Mouse (Mus musculus) hindbrain, embryonic 15.5 days (tissue): ENCODE measurements around the gene Cbx4. TPM values are rescaled to one million over a fixed set of nuclear protein-coding genes. Genes with fewer than 3 reads are reported as not detected.

Experiments used
- ATAC-seq: fragments of 200-750 bp; cut with Nextera tagmentation; 2 replicates; pipeline ENCODE4 v1.8.0; 2017; ENCODE audit warnings: low read depth, moderate number of reproducible peaks, moderate TSS enrichment; ENCODE audit not compliant: low FRiP score
- H3K27ac ChIP-seq: fragments of 300-500 bp; sonication (generic); replicated peaks from 2 replicates; pipeline ENCODE4 v1.5.1; 2015; ENCODE audit warnings: mild to moderate bottlenecking, inconsistent platforms
- H3K27me3 ChIP-seq: fragments of 300-500 bp; sonication (generic); 2 replicates; pipeline ENCODE4 v1.6.1; 2015; ENCODE audit warnings: control low read depth, inconsistent platforms
- H3K36me3 ChIP-seq: fragments of 300-500 bp; sonication (generic); 2 replicates; pipeline ENCODE4 v1.6.1; 2015; ENCODE audit warnings: control low read depth, inconsistent platforms
- H3K4me1 ChIP-seq: fragments of 300-500 bp; sonication (generic); replicated peaks from 2 replicates; pipeline ENCODE4 v1.6.1; 2015; ENCODE audit warnings: control low read depth, inconsistent platforms
- H3K4me2 ChIP-seq: fragments of 300-500 bp; sonication (generic); 2 replicates; pipeline ENCODE4 v1.6.1; 2015; ENCODE audit warnings: moderate library complexity, mild to moderate bottlenecking, inconsistent platforms
- H3K4me3 ChIP-seq: fragments of 300-500 bp; sonication (generic); 2 replicates; pipeline ENCODE4 v1.5.1; 2015; ENCODE audit warnings: mild to moderate bottlenecking, inconsistent platforms
- H3K9ac ChIP-seq: fragments of 300-500 bp; sonication (generic); 2 replicates; pipeline ENCODE4 v1.6.1; 2015; ENCODE audit warnings: inconsistent platforms
- H3K9me3 ChIP-seq: fragments of 300-500 bp; sonication (generic); 2 replicates; pipeline ENCODE4 v1.6.1; 2016; ENCODE audit warnings: control low read depth, inconsistent platforms
- WGBS: fragments of 180-500 bp; shearing (Covaris S2); methylation state at CpG from one replicate; pipeline ENCODE4 v1.1.7; 2015; 5-methylcytosine and 5-hydroxymethylcytosine counted together
- polyA plus RNA-seq: library from polyadenylated mRNA; unstranded; fragments of >200 nt; fragmentation: Nextera tagmentation; extraction: Ambion mirVana; gene quantifications from 2 replicates; pipeline ENCODE4 v1.2.1, GENCODE M21; 2015

The Cbx4 gene
- polyA plus RNA-seq, 1 experiment from 2014 or later, result 23.2 TPM

DNA sequence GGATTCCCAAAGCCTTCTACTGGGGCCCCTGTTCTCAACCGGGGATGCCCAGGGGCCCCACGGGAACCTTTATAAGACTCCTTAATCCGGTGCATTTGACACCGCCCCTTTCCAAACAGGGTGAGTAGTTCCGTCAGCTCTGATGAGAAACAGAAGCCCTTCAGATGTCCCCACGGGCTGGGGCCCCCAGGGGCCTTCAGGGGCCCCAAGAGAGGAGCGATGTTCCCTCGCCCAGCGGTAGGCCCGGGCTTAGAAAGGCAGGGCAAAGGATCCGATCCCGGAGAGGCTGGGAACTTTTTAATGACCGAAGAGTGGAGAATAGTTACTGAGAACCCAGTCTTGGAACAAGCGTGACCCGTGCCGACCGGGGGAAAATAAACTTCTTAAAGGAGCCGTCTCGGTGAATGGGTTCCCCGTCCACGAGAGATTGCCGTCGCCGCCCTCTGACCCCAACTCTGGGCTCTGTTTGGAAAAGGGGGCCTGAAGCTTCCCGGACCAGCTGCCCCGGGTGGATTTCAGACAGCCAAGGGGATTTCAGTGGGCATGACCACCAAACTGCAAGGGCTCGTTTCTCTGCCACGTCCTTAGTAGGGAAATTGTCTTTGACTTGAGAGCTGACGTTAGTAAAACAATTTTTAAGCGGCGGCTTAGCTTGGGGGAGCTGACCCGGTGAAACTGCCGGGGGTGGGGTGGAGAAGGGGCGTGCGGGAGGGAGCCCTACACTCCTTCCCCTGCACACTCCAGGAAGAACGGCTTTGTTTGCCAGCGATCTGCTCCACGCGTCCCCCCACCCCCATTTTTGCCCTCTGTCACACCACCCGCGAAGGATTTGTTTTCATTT is 3.4 kb upstream of the Cbx4 start:
- H3K4me3 ChIP-seq, result peak overlapping the region; percentile 57
- H3K9me3 ChIP-seq, result no peaks in the 10 kb centered on the region
- peaks cover 19% of the 10 kb centered on the region for H3K27me3 ChIP-seq
- no peak for ATAC-seq
- H3K4me2 ChIP-seq, result peak overlapping the region; percentile 97
- WGBS, result under 1% methylated on average over 41 of the region's 41 CpGs
- no peak overlapping the region for H3K27ac ChIP-seq
- peaks cover 51% of the 10 kb centered on the region for H3K4me1 ChIP-seq
- H3K36me3 ChIP-seq, result no peaks in the 10 kb centered on the region
- peak overlapping the region; percentile 65 for H3K9ac ChIP-seq

DNA sequence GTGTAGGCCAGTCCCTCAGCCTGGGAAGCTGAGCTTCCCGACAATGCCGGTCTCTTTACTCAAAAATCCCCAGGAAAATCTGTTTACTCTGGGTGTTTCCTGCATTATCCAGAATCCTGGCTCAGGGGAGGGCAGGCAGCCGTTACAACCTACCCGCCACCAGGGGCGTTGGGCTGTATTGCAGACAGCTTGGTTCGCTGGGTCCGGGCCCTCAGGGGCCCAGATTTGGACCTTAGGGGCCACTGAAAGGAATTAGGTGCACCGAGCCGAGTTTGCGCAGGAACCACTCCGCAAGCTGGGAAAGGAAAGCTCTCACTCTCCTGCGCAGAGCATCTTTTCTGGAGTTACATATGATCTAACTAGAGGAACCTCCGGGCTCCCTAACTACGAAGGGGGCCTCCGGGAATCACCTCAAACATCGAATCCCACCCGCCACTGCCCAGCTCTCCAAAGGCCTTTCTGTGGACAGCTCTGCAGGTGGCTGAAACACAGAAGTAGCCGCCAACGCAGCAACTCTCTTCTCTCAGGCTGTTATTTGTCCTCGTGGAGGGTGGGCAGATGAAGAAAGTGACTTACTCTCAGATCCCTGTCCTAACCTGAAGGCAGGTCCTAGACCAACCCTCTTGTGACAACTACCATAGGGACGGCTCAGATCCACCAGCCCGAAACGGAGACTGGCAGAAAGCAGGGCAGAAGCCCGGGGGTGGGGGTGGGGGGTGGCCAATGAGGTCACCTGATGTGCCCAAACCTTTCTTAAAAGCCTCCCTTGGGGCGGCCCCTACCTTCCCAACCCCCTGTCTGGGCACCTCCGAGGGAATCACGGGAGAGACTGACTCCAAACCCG is 2.6 kb upstream of the Cbx4 start:
- WGBS, result 1% methylated on average over 28 of the region's 28 CpGs
- peaks cover 59% of the 10 kb centered on the region for H3K4me1 ChIP-seq

DNA sequence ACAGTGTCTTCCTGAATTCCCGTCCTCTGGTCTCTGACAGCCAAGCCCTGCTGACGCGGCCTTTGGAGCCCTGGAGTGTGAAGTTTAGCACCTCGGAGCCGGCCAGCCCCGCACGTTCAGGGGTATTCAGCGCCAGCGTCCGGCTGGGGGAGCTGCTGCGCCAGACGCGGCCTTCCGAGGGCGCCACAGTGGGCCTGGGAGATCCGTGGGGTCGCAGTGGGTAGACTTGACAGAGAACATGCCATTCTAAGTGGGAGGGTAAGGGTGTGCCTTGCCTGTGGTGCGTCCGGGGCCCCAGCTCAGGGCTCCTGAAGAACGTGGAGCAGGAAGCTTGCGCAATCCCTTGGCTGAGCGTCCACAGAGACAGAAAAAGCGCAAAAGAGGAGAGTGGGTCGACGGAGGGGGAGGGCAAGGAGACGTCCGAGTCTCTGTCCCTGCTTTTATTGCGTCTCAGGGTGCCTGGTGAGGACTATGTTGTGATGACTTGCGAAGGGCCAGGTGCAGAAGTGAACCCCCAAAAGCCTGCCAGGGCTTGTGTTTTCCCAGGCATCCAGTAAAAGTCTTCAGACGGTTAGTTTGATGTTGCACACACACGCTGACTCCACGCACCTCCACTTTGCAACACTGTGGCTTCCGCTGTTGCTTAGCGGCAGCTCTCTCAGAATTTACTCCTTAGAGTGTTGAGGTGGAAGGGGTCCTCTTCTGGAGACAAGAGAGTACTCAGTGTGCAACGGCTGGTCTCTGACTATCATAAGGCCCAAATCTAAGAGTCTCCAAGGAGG is 1.5 kb upstream of the Cbx4 start:
- Histone ChIP-seq H3K9ac (no peak overlapping the region), H3K27me3 (peaks cover 22% of the 10 kb centered on the region), H3K4me1 (peaks cover 70% of the 10 kb centered on the region), H3K36me3 (0 out of 2 replicates have a peak, but pooled peaks cover under 1% of the 10 kb centered on the region), H3K9me3 (no peaks in the 10 kb centered on the region), H3K4me3 (no peak overlapping the region; the same call in 1 of the 2 replicates), H3K4me2 (peak overlapping the region; percentile 18; the same call in 1 of the 2 replicates), H3K27ac (no peak overlapping the region)
- WGBS, result 3% methylated on average over 35 of the region's 35 CpGs
- ATAC-seq, result no peak

More for the DNA sequence above, 2.6 kb upstream of the Cbx4 start:
- no peaks in the 10 kb centered on the region for H3K9me3 ChIP-seq
- no peak for ATAC-seq
- no peak overlapping the region for H3K4me2 ChIP-seq
- H3K9ac ChIP-seq, result no peak overlapping the region
- no peaks in the 10 kb centered on the region for H3K36me3 ChIP-seq
- no peak overlapping the region for H3K27ac ChIP-seq
- H3K4me3 ChIP-seq, result no peak overlapping the region
- peaks cover 19% of the 10 kb centered on the region for H3K27me3 ChIP-seq

DNA sequence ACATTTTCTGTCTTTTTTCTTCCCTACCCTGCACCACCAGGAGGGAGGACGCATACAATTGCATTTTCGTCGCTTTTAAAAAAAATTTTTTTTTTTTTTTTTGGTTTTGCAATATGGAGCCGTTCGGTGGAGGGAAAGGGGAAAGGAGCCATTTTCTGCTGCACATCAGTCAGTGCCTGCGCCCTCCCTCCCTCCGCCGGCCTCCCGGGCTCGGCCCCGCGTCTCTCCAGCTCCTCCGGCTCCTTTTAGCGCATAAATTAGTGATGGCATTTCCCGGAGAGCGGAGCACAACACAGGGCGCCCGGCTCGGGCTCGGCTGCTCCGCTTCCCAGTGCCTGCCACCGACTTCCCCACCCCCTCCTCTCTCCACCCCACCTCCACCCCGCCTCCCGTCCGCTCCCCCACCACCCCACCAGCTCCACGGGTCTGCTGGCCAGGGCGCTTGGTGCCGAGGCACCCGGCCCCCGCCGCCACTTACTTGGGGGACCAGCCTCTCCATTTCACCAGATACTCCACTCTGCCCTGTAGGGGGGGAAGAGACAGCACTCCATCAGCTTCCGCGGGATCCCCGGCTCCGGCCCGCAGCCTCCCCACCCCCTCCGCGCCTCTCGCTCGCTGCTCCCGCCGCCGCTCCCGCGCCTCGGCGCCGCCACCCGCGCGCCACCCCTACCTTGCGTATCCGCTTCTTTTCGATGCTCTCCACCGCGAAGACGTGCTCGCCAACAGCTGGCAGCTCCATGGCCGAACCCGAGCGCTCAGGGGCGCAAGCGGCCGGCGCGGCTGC is 550 bp downstream of the Cbx4 start:
- peak; percentile 71 for ATAC-seq
- H3K9me3 ChIP-seq, result no peaks in the 10 kb centered on the region
- peaks cover 31% of the 10 kb centered on the region for H3K27me3 ChIP-seq
- H3K36me3 ChIP-seq, result peaks cover 21% of the 10 kb centered on the region
- peak overlapping the region; percentile 96 for H3K27ac ChIP-seq
- peak overlapping the region; percentile 83 for H3K9ac ChIP-seq
- peak overlapping the region; percentile 90 for H3K4me2 ChIP-seq
- peak overlapping the region; percentile 64 for H3K4me3 ChIP-seq
- WGBS, result under 1% methylated on average over 55 of the region's 66 CpGs
- H3K4me1 ChIP-seq, result peaks cover 79% of the 10 kb centered on the region

DNA sequence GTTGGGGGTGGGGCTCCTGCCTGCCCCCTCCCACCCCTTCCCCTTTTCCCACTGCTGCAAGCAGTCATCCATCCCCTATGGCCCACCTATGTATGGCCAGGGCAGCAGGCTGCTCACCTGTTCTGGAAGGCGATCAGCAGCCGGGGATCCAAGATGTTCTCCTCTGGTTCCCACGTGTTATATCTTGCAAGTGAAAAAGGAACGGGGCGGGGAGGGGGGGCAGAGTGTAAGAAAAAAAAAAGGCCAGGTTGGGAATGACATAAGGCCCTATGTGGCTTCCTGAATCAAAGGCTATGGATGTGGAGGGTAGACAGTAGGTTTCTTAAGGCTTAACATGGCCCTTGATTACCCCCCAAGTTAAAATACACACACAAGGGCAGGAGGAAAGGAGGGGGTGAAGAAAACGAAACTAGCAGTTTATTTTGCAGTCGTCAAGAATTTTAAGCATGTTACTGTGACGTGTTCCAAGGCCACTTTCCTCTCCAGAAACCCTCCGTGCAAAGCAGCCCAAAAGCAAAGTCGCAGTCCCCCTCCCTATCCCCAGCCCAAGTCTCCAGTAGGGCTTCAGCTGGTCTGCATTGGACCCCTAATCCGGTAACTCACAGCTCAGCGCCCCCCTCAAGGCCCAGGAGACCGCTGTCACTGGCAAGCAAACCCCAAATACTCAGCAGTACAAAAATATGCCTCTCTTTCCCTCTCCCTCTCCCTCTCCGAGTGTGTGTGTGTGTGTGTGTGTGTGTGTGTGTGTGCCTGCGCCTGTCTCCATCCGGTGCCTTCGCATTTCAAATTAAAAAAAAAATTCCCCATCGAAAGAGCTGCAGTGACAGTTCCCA is 1.4 kb downstream of the Cbx4 start:
- Histone ChIP-seq H3K27me3 (peaks cover 31% of the 10 kb centered on the region), H3K4me2 (peak overlapping the region; percentile 90), H3K9me3 (no peaks in the 10 kb centered on the region), H3K4me1 (peaks cover 78% of the 10 kb centered on the region), H3K9ac (peak overlapping the region; percentile 83), H3K27ac (peak overlapping the region; percentile 96), H3K4me3 (peak overlapping the region; percentile 64), H3K36me3 (peaks cover 21% of the 10 kb centered on the region)
- under 1% methylated on average over 18 of the region's 18 CpGs for WGBS
- no peak for ATAC-seq

DNA sequence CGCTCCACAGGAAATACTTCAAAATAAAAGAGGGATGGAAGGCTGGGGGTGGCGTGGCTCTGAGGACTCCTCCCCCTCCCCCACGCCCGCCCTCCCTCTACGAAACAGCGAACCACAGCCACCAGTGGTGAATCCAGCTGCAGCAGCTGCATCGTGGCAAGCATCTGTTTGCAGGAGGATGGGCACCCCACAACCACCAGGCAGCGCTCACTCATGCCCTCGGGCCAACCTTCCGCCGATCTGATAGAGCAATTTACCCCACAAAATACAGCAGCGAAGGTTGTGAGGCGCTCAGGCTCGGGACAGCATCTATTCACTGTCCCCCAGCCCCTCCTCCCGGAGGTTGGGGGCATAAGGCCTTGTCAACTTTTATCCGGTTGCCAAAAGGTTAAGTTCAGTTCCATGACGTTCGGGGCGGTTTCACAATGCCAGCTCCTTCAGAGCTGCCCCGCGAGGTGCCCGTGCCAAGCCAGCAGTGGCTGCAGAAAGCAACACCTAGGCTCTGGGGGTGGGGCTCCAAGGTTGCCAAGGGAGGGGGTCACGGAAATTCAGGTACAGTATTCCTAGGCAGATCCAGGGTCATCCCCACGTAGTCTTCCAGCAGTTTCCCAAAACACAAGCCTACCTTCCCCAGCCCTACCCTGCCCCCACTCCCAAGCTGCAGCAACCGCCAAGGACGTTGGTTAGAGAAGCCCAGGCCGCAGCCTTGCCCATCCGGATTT is 2.1 kb downstream of the Cbx4 start:
- H3K27me3 ChIP-seq, result peaks cover 29% of the 10 kb centered on the region
- peak overlapping the region; percentile 96 for H3K27ac ChIP-seq
- peak overlapping the region; percentile 64 for H3K4me3 ChIP-seq
- H3K9me3 ChIP-seq, result no peaks in the 10 kb centered on the region
- peak overlapping the region; percentile 90 for H3K4me2 ChIP-seq
- WGBS, result 4% methylated on average over 28 of the region's 28 CpGs
- ATAC-seq, result no peak
- peak overlapping the region; percentile 83 for H3K9ac ChIP-seq
- peaks cover 78% of the 10 kb centered on the region for H3K4me1 ChIP-seq
- H3K36me3 ChIP-seq, result peaks cover 21% of the 10 kb centered on the region

DNA sequence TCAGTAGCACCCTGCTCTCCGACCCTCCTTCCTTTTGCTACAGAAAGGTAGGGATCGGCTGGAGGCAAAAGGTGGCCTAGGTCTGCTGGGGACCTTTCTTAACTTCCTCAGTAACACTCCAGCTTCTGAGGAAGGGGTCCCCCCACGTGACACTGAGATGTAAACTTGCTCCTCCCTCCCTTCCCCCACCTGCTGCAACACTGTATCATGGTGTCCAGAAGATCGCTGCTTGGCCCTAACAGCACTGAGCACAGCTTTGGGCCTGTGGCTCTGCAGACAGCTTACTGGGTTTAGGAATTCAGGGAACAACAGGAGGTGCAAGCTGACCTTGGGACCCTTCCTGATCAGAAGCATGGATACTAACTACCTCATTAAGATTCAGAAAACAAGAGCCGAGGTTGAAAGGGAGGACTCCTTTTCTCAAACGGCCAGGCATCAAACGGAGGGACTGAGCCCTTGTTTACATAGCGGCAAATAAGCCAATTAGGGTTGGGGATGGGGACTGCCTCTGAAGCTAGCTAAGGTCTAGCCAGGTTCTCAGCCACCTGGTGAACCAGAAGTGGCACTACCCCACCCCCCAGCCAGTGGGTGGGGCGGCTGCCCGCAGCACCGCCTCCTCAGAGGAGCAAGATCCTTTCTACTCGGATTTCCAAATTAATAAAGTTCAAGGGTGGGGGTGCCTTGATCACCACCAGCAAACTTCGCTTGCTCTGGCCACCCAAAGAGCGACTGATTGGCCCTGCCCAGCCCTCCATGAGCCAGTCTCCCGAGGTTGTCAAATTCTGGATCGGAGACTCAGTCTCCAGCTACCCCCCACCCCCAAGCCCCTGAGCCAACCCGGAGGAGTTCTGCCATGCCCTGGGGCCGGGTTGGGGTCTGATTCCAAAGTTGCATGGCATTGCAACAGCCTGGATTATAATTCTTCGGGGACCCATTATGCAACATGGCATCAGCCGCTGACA is 3.1 kb downstream of the Cbx4 start:
- H3K9me3 ChIP-seq, result no peaks in the 10 kb centered on the region
- peak overlapping the region; percentile 64 for H3K4me3 ChIP-seq
- ATAC-seq, result no peak
- peak overlapping the region; percentile 30 for H3K9ac ChIP-seq
- peaks cover 19% of the 10 kb centered on the region for H3K27me3 ChIP-seq
- H3K27ac ChIP-seq, result no peak overlapping the region
- 15% methylated on average over 20 of the region's 20 CpGs for WGBS
- H3K36me3 ChIP-seq, result peaks cover 21% of the 10 kb centered on the region
- H3K4me1 ChIP-seq, result peaks cover 81% of the 10 kb centered on the region
- peak overlapping the region; percentile 90 for H3K4me2 ChIP-seq

DNA sequence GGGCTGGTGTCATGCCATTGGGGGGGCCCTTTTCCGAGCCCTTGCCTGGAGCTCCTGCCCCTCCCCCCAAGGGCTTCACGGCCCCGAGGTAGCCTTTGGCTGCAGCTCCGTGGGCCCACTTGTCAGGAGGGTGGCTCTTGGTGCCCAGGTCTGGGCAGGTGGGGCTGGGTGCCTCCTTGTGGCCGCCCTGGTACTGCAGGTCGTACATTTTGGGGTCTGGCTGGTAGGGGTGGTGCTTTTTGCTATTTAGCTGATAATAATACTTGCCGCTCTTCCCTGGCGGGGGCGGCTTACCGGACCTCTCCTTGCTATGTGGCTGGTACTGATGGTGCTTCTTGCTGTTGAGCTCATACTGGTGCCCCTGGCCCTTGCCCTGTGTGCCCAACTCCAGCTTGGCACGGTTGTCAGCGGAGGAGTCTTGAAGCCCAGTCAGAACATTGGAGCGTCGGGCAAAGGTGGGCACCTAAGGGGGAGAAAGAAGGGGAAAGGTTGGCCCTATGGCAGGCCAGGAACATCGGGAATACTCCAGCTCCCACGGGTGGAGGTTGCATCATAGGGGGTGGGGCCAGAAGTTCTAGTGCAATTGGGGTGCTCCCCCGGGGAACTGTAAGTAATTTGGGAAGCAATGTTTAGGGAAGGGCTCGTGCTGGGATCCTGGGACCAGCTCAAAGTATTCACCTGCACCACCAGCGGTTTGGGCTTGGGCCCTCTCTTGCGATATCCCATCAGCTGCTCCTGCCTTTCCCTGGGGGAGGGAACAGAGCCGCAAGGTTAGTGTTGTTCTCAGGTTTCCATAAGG is 4.0 kb downstream of the Cbx4 start:
- peak overlapping the region; percentile 15; the same call in 1 of the 2 replicates for H3K9ac ChIP-seq
- peaks cover 75% of the 10 kb centered on the region for H3K4me1 ChIP-seq
- H3K4me2 ChIP-seq, result peak overlapping the region; percentile 39; the same call in 1 of the 2 replicates
- H3K4me3 ChIP-seq, result peak overlapping the region; percentile 64; the same call in 1 of the 2 replicates
- H3K27me3 ChIP-seq, result peaks cover 13% of the 10 kb centered on the region
- no peak for ATAC-seq
- 24% methylated on average over 21 of the region's 21 CpGs for WGBS
- no peaks in the 10 kb centered on the region for H3K9me3 ChIP-seq
- H3K36me3 ChIP-seq, result peaks cover 21% of the 10 kb centered on the region
- H3K27ac ChIP-seq, result no peak overlapping the region
